Mouse (Mus musculus) neural tube, embryonic 11.5 days (tissue): ENCODE results near the gene Ppara. TPM values are rescaled to one million over a fixed set of nuclear protein-coding genes. Genes with fewer than 3 reads are reported as not detected.

ENCODE experiments used
- ATAC-seq: fragments of 200-750 bp; cut with Nextera tagmentation; 2 replicates; pipeline ENCODE4 v1.8.0; 2017; ENCODE audit warnings: moderate number of reproducible peaks, mild to moderate bottlenecking, moderate TSS enrichment, moderate library complexity; ENCODE audit not compliant: insufficient read depth, low FRiP score, low TSS enrichment
- DNase-seq: peaks from one replicate; pipeline ENCODE4 v3.0.0-alpha.2; 2015; ENCODE audit warnings: low spot score
- H3K27ac ChIP-seq: fragments of 300-500 bp; sonication (generic); 2 replicates; pipeline ENCODE4 v1.5.1; 2014; ENCODE audit warnings: low read depth, mild to moderate bottlenecking, low read length
- H3K27me3 ChIP-seq: fragments of 300-500 bp; sonication (generic); 2 replicates; pipeline ENCODE4 v1.6.1; 2014; ENCODE audit warnings: mild to moderate bottlenecking, low read length, mixed read lengths; ENCODE audit not compliant: control insufficient read depth, insufficient read depth
- H3K36me3 ChIP-seq: fragments of 300-500 bp; sonication (generic); 2 replicates; pipeline ENCODE4 v1.6.1; 2014; ENCODE audit warnings: mild to moderate bottlenecking, low read length, moderate library complexity, mixed read lengths; ENCODE audit not compliant: control insufficient read depth, insufficient read depth
- H3K4me1 ChIP-seq: fragments of 300-500 bp; sonication (generic); 2 replicates; pipeline ENCODE4 v1.6.1; 2014; ENCODE audit warnings: low read length, mixed read lengths; ENCODE audit not compliant: control insufficient read depth, insufficient read depth
- H3K4me2 ChIP-seq: fragments of 300-500 bp; sonication (generic); 2 replicates; pipeline ENCODE4 v1.6.1; 2014; ENCODE audit warnings: low read depth, mild to moderate bottlenecking, moderate library complexity
- H3K4me3 ChIP-seq: fragments of 300-500 bp; sonication (generic); 2 replicates; pipeline ENCODE4 v1.5.1; 2014; ENCODE audit warnings: low read depth, low read length
- H3K9ac ChIP-seq: fragments of 300-500 bp; sonication (generic); 2 replicates; pipeline ENCODE4 v1.6.1; 2014; ENCODE audit warnings: mild to moderate bottlenecking, low read length
- H3K9me3 ChIP-seq: fragments of 300-500 bp; sonication (generic); 2 replicates; pipeline ENCODE4 v1.6.1; 2016; ENCODE audit warnings: low read length; ENCODE audit not compliant: control insufficient read depth
- WGBS: fragments of 180-500 bp; shearing (Covaris S2); extraction: QIAGEN DNeasy Blood & Tissue Kit; methylation state at CpG from one replicate; pipeline ENCODE4 v1.1.7; 2014; 5-methylcytosine and 5-hydroxymethylcytosine counted together
- polyA plus RNA-seq: library from polyadenylated mRNA; unstranded; fragments of >200 nt; fragmentation: Nextera tagmentation; extraction: Ambion mirVana; gene quantifications from 2 replicates; pipeline ENCODE4 v1.2.1, GENCODE M21; 2014

The Ppara gene
- polyA plus RNA-seq, 1 experiment from 2014 or later: 0.25 TPM

DNA sequence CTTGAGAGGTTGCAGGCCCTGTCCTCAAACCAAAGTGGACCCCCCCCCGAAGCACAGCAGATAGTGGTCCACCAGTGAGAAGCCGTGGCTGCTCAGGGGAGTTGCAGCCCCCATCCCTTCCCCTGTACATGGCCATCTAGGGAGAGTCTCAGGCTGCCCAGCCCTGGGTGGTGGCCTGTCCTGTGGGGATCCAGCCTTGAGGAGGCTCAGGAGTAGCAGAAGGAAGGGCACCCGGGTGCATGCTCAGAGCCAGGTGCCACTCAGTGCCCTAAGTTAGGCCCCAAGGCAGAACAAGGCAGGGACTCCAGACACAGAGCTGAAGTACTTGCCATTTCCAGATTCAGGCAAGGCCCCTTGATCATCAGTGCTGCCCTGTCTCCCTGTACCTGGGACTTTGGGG lies 19.7 kb upstream of the Ppara start:
- no peak overlapping the region for H3K4me3 ChIP-seq

DNA sequence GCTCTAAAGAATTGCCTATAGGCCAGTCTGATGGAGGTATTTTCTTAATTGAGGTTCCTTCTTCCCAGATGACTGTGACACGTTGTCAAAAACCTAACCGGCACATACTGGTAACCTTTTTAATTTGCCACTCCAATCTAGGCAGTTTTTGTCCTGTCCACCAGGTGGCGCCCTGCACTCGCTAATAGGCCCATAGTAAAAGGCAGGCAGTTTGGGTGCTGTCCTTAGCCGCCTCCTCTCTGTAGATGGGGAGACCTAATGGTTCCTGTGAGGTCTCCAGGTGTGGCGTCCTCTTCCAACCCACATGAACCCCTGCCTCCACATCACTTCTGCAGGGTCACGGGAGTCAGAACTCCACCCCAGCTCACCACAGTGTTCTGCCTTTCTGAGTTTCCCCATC lies 18.7 kb upstream of the Ppara start:
- no peak overlapping the region for H3K4me2 ChIP-seq
- no peak for ATAC-seq
- peaks cover 3% of the 10 kb centered on the region; the same call in 1 of the 2 replicates for H3K27me3 ChIP-seq

More for the DNA sequence above, 19.7 kb upstream of the Ppara start:
- no peaks in the 10 kb centered on the region for H3K9me3 ChIP-seq
- H3K27ac ChIP-seq: no peak overlapping the region
- no peak for ATAC-seq
- no peaks in the 10 kb centered on the region for H3K4me1 ChIP-seq
- H3K36me3 ChIP-seq: no peaks in the 10 kb centered on the region
- H3K9ac ChIP-seq: no peak overlapping the region
- no peak for DNase-seq
- peaks cover 3% of the 10 kb centered on the region; the same call in 1 of the 2 replicates for H3K27me3 ChIP-seq
- WGBS: 86% methylated on average over 3 of the region's 3 CpGs
- H3K4me2 ChIP-seq: no peak overlapping the region

DNA sequence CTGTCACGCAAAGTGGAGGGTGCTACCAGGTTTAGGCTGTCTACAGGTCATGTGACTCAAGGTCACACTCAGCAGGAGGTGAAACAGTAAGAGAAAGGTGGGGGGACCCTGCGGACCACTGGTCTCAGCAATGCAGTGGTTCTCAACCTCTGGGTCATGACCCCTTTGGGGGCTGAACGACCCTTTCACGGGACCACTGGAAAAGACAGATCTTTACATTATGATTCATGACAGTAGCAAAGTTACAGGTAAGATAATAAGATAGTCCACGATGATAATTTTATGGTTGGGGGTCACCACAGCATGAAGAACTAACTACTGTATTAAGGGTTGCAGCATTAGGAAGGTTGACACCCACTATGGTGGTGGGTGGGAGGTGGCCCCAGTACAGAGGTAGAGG lies 18.2 kb upstream of the Ppara start:
- H3K4me2 ChIP-seq: no peak overlapping the region
- H3K4me1 ChIP-seq: no peaks in the 10 kb centered on the region
- H3K36me3 ChIP-seq: no peaks in the 10 kb centered on the region
- no peak overlapping the region for H3K9ac ChIP-seq
- ATAC-seq: no peak
- no peak for DNase-seq
- no peak overlapping the region for H3K27ac ChIP-seq
- no peaks in the 10 kb centered on the region for H3K9me3 ChIP-seq
- H3K4me3 ChIP-seq: no peak overlapping the region
- WGBS: 78% methylated on average over 5 of the region's 5 CpGs
- H3K27me3 ChIP-seq: peaks cover 1% of the 10 kb centered on the region; the same call in 1 of the 2 replicates

More for the DNA sequence above, 18.7 kb upstream of the Ppara start:
- no peak overlapping the region for H3K4me3 ChIP-seq
- peak; percentile 81 for DNase-seq
- H3K9ac ChIP-seq: no peak overlapping the region
- H3K9me3 ChIP-seq: no peaks in the 10 kb centered on the region
- H3K27ac ChIP-seq: no peak overlapping the region
- no peaks in the 10 kb centered on the region for H3K36me3 ChIP-seq
- 13% methylated on average over 7 of the region's 7 CpGs for WGBS
- no peaks in the 10 kb centered on the region for H3K4me1 ChIP-seq

DNA sequence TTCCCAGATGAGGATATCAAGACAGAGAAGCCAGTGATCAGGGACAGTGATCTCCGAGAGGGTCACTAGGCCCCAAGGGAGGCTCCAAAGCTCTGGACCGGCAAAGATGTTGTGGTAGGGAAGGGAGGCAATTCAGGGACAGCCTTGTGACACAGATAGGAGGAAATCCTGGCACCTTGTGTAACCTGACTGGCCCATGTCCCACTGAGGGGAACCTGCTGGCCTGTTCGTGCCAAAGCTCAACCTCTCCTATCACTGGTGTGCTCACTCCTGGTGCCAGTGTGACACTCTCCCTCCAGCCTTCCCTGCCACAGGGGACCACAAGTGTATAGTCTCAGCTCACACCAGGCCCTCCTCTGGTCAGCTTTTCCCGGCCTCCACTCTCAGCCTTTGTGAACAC lies 17.8 kb upstream of the Ppara start:
- no peaks in the 10 kb centered on the region for H3K36me3 ChIP-seq
- DNase-seq: no peak
- no peak overlapping the region for H3K9ac ChIP-seq
- H3K4me3 ChIP-seq: no peak overlapping the region
- H3K27me3 ChIP-seq: no peaks in the 10 kb centered on the region
- no peak overlapping the region for H3K4me2 ChIP-seq
- 70% methylated on average over 4 of the region's 4 CpGs for WGBS
- no peak for ATAC-seq
- H3K9me3 ChIP-seq: no peaks in the 10 kb centered on the region
- no peaks in the 10 kb centered on the region for H3K4me1 ChIP-seq
- no peak overlapping the region for H3K27ac ChIP-seq

DNA sequence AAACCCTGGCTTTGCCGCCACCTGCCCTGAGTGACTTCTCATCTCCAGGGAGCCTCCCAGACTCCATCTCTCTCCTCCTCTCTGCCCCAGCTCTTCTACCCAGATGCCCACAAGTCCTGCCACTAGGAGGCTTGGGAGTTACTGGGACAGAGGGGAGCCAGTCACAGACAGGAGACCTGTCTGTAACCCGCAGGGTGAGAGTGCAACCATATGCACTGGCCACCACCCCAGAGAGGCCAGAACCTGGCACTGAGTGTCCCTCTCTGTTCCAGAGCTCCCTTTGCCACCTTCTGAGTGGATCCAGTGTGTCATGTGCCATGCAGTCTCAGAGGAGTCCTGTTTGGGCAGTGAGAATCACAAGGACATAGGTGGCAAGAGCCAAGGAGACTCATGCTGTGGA lies 17.0 kb upstream of the Ppara start:
- ATAC-seq (no peak), DNase-seq (no peak)
- WGBS: 90% methylated on average over 2 of the region's 2 CpGs
- Histone ChIP-seq H3K27me3 (peaks cover 2% of the 10 kb centered on the region; the same call in 1 of the 2 replicates), H3K9me3 (no peaks in the 10 kb centered on the region), H3K36me3 (no peaks in the 10 kb centered on the region), H3K27ac (no peak overlapping the region), H3K4me1 (no peaks in the 10 kb centered on the region), H3K9ac (no peak overlapping the region), H3K4me3 (no peak overlapping the region), H3K4me2 (no peak overlapping the region)

DNA sequence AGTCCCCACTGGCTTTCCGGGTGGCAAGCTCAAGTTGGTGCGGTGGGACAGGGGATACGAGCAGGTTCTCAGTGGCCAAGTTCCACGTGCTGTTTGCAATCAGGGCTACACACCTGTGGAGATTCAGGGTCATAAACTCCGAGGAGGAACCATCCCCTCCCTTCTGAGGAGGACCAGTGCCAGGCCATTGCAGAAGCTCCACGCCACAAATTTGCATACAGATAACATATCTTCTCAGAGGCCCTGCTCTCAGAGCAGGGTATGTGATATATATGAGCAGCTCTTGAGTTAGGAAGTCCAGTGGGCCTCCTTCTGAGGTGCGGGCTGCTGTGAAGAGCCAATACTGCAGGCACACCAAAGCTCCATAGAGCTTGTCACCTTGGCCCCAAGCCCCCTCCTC lies 15.8 kb upstream of the Ppara start:
- no peaks in the 10 kb centered on the region for H3K9me3 ChIP-seq
- ATAC-seq (no peak), DNase-seq (no peak)
- H3K27me3 ChIP-seq: peaks cover 2% of the 10 kb centered on the region; the same call in 1 of the 2 replicates
- H3K36me3 ChIP-seq: no peaks in the 10 kb centered on the region
- WGBS: 78% methylated on average over 7 of the region's 7 CpGs
- no peak overlapping the region for H3K4me2 ChIP-seq
- H3K9ac ChIP-seq: no peak overlapping the region
- H3K4me1 ChIP-seq: no peaks in the 10 kb centered on the region
- H3K27ac ChIP-seq: no peak overlapping the region
- no peak overlapping the region for H3K4me3 ChIP-seq

DNA sequence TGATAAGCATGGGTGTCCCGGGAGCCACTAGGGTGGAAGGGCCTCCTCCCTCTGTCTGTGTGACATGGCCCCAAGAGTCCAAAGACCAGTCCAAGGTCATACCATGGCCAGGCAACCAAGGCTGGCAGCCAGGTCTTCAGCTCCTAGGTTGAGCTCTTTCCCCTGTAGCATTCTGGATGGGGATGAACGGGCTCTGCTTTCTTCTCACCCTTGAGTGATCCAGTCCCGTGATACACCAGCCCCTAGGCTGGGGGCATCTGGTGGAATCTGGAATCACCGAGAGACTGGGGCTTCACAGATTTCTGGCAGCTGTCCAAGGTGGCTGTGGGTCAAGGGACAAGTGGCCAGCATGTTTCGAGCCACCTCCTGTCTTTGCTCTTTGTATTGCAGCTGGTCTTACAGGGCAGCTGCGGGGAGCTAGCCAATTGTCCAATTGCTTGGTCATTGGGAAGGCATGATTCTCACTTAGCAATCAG lies 14.4 kb upstream of the Ppara start:
- WGBS: 72% methylated on average over 6 of the region's 6 CpGs

DNA sequence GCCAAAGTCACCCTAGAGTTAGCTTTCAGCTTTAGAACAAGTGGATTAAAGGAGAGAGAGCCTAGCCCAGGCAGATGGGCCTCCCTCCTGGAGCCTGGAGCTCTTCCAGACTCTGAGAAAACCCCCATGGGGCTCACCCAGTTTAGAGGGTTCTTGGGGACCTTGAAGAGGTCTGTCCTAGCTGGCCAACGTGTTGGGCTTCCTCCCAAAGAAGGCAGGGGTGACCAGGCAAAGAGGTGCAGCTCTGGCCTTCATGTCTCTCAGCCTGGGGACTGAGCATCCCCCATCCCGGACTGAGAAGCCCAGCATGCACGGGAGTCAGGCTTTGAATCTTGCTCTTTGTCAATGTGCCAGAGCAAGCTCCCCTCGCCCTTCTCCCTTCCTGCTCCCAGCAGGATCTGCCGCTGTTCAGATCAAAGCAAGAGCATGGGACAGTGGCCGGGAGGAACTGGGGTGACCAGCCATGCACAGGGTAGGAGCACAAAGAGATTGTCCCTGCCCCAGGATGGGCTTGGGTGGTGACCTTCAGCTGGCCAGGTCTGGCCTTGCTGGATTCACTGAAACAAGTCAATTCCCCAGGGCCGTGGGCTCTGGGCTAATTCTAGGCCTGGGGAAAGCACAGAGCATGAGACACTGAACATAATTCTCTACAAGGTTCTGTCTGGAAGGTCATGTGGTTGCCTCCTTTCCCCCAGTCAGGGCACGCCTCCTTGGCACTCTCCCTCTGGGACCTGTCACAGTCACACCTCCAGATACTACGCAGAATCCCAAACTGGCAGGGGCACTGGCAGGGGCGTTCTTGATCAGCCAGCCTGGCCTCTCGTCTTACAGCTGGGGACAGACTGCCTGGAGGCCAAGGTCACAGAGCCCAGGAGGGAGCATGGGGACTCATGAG lies 10.3 kb upstream of the Ppara start:
- H3K27me3 ChIP-seq: peaks cover 2% of the 10 kb centered on the region; the same call in 1 of the 2 replicates
- WGBS: 44% methylated on average over 11 of the region's 11 CpGs
- H3K27ac ChIP-seq: no peak overlapping the region
- no peaks in the 10 kb centered on the region for H3K4me1 ChIP-seq
- no peak overlapping the region for H3K4me3 ChIP-seq
- H3K4me2 ChIP-seq: no peak overlapping the region
- DNase-seq: no peak
- H3K9ac ChIP-seq: no peak overlapping the region
- ATAC-seq: no peak
- no peaks in the 10 kb centered on the region for H3K9me3 ChIP-seq
- H3K36me3 ChIP-seq: no peaks in the 10 kb centered on the region

More for the DNA sequence above, 14.4 kb upstream of the Ppara start:
- no peak overlapping the region for H3K27ac ChIP-seq
- H3K9ac ChIP-seq: no peak overlapping the region
- no peaks in the 10 kb centered on the region for H3K4me1 ChIP-seq
- no peak for ATAC-seq
- H3K4me3 ChIP-seq: no peak overlapping the region
- peaks cover 2% of the 10 kb centered on the region; the same call in 1 of the 2 replicates for H3K27me3 ChIP-seq
- H3K36me3 ChIP-seq: no peaks in the 10 kb centered on the region
- no peak for DNase-seq
- H3K9me3 ChIP-seq: no peaks in the 10 kb centered on the region
- no peak overlapping the region for H3K4me2 ChIP-seq

DNA sequence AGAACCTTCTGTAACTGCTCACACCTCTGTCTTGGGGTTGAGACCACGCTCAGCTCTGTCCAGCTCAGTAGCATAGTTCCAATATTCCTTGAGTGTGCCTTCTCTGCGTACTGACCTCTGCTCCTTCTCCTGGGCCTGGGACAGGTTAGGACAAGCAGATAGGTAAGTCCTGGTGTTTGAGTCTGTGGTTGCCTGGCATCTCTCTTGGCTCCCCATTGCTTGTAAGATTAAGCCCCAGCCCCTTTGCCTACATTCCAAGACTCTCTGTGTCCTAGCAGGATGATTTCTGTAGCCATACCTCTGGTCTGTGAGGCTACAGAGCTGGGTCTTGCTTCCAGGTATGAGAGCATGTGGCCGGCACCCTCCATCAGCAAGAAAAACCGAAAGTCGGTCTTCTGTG lies 6.6 kb upstream of the Ppara start:
- Histone ChIP-seq H3K27ac (no peak overlapping the region), H3K36me3 (no peaks in the 10 kb centered on the region), H3K4me3 (no peak overlapping the region), H3K4me1 (no peaks in the 10 kb centered on the region), H3K4me2 (no peak overlapping the region), H3K27me3 (peaks cover 7% of the 10 kb centered on the region; the same call in 1 of the 2 replicates), H3K9me3 (no peaks in the 10 kb centered on the region), H3K9ac (no peak overlapping the region)
- WGBS: 90% methylated on average over 5 of the region's 5 CpGs
- ATAC-seq (no peak), DNase-seq (no peak)
